Mouse (Mus musculus): ENCODE data around the gene Krt34.

Gene Krt34

DNA sequence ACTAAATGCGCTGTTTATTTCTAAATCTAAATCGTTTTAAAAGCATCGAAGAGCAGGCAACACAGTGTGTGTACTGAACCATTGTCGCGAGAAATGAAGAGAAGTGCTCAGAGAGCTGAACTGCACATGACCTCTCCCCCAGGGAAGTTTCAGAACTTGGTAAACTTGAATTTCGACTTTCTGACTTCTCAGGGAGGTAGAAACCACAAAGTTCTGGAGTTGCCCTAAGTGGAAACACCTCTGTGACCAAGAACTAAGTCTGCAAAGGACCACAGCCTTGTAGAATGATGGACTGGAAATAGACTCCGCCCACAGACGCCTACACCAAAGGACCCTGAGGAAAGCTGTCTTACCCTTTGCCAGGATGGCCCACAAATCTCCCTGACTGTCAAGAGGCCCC, 35.4 kb downstream of the Krt34 start:
- in situ Hi-C loops (cut with MboI; ENCODE audit: unreplicated experiment in 2 of 2): loop anchor here in 1 of 2 experiments (25.0 kb wide), 1 partner anchor 619 kb away; the partner anchor contains the start of gene Krt10

DNA sequence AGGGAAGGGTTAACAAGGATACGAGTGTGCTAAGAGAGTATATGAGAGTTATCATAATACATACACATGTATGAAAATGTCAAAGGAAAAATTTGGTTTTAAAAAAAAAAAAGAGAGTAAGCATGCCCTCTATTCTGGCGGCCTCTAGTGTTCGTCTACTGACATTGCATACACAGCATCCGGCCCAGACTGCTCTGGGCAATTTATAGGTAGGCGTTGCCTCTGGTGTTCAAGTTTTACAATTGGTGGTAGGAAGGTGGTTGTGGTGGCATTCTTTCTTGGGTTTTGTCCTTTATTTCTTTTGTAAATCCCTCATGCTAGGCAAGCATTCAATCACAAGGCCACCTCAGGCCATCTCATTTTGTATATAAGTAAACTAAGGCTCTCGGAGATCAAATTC, 36.5 kb downstream of the Krt34 start:
- in situ Hi-C loops (cut with MboI; ENCODE audit: unreplicated experiment in 2 of 2): loop anchor here in 1 of 2 experiments (25.0 kb wide), 1 partner anchor 618 kb away; the partner anchor contains the start of gene Krt10

DNA sequence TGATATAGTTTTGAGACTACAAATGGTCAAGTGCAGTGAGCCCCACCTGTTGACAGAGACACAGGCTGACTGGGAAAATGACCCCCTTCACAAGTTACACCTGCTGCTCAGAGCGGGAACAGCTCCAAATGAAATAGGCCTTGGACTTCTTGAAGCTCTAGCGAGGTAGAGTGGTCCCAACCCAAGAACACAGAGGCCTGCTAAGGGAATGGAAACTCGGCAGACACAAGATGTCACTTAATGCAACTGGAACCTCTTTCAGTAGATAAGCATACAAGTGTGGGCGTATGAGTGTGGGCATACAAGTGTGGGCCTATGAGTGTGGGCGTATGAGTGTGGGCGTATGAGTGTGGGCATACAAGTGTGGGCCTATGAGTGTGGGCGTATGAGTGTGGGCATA, 42.3 kb downstream of the Krt34 start:
- in situ Hi-C loops (cut with MboI; ENCODE audit: unreplicated experiment in 2 of 2): no loop called here

DNA sequence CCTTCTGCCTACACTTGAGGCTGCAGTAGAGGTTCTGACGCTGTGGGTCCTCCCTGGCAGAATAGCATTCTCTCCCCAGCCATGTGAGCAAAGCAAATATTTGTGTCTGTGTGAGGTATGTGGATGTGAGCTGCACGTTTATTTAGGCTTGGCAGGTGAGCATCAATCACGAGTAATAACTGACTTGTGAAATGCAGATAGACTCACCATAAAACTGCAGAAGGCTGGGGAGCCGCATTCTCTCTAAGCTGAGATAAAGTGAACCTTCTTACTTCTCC, 47.0 kb downstream of the Krt34 start:
- in situ Hi-C loops (cut with MboI; ENCODE audit: unreplicated experiment in 2 of 2): no loop called here

DNA sequence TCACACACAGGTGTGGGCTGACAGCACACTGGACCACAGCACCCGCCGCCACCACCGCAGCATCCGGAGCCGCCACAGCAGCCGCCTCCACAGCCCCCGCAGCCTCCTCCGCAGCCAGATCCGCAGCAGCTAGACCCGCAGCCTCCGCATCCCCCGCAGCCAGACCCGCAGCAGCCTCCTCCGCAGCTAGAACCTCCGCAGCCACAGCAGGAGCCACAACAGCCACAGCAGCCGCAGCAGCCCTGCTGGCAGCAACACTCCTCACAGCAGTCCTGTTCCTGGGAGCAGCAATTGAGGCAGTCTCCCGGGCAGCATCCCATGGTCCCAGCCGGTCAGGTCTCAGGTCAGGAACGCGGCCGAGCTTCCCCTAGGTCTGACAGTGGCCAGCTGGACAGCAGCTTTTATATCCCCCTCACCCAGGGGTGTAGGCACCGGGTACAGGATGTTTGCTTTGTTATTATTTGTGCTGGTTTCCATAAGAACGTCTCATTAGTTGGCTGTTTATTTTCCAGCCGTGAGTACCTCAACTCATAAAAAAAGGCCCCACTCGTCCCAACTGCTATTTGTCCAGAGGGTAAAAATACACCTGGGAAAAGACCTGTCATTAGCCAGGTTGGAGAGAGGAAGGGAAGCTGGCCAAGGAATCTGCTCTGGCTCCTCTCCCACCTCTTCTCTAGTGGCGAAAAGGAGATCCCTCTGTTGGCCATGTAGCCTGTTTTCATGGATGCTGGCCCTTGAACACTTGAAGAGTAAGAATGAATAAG, 47.6 kb downstream of the Krt34 start, which contains the start of gene Krtap17-1:
Krtap17-1 (minus strand) TSS at position 375 of the 764 bp plus-strand sequence.
- in situ Hi-C loops (cut with MboI; ENCODE audit: unreplicated experiment in 2 of 2): no loop called here

DNA sequence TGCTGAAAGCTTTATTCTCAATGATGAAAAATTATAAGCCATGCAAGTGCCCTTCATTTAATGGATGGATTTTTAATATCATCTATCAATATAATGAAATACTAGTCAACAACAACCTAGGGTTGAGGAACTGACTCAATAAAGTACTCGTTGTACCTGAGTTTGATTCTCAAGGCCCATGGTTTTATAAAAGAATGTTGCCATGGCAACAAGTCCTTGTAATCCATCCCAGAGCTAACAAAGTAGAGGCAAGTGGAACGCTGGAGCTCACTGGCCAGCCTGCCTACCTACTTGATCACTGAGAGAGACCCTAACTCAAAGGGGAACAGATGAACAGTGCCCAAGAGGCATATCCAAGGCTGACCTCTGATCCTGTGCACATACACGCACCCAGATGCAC, 50.8 kb downstream of the Krt34 start:
- in situ Hi-C loops (cut with MboI; ENCODE audit: unreplicated experiment in 2 of 2): no loop called here

DNA sequence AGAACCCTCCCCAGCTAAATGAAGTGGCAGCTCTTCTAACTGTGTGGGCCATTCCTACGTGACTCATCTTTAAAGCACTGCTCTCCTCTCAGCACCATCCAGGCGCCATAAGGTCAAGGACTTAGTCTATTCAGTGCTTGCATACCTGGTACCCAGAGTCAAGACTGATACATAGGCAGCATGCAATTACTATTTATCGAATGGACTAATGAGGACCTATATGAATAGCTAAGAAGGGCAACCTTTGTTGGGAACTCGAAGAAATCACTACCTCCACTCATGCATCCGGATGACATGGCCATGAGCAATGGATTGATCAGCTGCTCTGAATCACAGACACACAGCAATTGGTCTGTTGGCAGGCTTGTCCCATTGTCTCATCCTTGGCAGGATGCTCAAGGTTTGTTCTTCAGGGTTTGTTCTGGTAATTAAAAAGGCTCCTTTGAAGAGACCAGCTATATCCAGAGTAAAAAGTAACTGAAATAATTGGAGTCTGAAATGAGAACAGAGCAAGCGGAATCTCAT, 51.4 kb downstream of the Krt34 start:
- in situ Hi-C loops (cut with MboI; ENCODE audit: unreplicated experiment in 2 of 2): no loop called here

DNA sequence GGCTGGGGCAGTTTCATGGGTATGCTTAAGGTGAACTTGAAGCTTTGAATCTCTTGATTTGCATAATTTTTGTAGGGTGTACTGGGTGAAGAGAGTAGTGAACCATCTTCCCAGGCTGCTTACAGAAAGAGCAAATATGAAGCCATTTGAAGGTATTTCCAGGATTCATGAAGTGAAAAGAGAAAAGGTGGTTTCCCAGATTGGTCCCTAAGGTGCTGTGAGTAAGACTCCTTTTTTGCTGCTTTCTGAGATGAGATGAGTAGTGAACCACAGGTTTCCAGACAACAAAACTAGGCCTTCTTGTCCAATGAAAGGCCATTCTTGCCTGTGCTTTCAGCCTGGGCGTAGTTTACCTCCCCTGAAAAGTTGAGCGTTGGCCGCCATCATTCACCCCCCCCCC, 52.8 kb downstream of the Krt34 start:
- in situ Hi-C loops (cut with MboI; ENCODE audit: unreplicated experiment in 2 of 2): no loop called here
